24 mouse cellular contexts compared by ENCODE assay signal in genomic region chr12:98528635-98529034, GRCm38 (mm10). TPM values are rescaled to one million over a fixed set of nuclear protein-coding genes. Genes with fewer than 3 reads are reported as not detected.
DNase-seq lines count a peak whose midpoint lies in the region; ATAC-seq and TF ChIP-seq lines count a peak whose summit lies in the region.
"Had no signal": no experiment of that assay in that cellular context is flagged by ENCODE, and none has a peak within 500 bp of the region (broad histone marks: within the 10 kb centered on the region; RNA-seq: fewer than 3 reads in every experiment).

No protein-coding gene starts in this region.

- intact Hi-C loops in heart, postnatal 36 days (cut with DNase I): no loop called here

- no peaks in the 10 kb centered on the region for H3K79me2 ChIP-seq in liver, adult 2 months (ENCODE audit: control insufficient read depth, insufficient read depth, low read length)

- no peak overlapping the region for H3K4me3 ChIP-seq in liver, adult 2 months (ENCODE audit: insufficient read depth, low read depth, low read length)
- no peak overlapping the region for H3K4me3 ChIP-seq in liver, postnatal 0 days (ENCODE audit: low read depth, low read length)
- H3K4me3 ChIP-seq in small intestine, adult 2 months (ENCODE audit: low read depth, low read length): peak overlapping the region; percentile 64
- H3K4me3 ChIP-seq: embryonic facial prominence, embryonic 15.5 days; erythroblast, embryonic 14.5 days; forebrain, embryonic 10.5 days; forebrain, embryonic 15.5 days had no signal

- TF ChIP-seq POLR2A in liver, adult 2 months (IDR thresholded peaks at IDR 0.05; ENCODE audit: extremely low read depth, insufficient read depth, low read length): no peak
- no peak for TF ChIP-seq POLR2A in small intestine, adult 2 months (IDR thresholded peaks at IDR 0.05; ENCODE audit: low read depth, low read length)

- TF ChIP-seq CTCF in liver, adult 2 months (IDR thresholded peaks at IDR 0.05; ENCODE audit: low read depth, low read length): no peak
- no peak for TF ChIP-seq CTCF in liver, postnatal 0 days (IDR thresholded peaks at IDR 0.05; ENCODE audit: low read depth)
- TF ChIP-seq CTCF in small intestine, adult 2 months (IDR thresholded peaks at IDR 0.05; ENCODE audit: extremely low read depth, insufficient read length, insufficient replicate concordance, low read depth, low read length): no peak

- no peaks in the 10 kb centered on the region for H3K27me3 ChIP-seq in liver, adult 2 months (ENCODE audit: control insufficient read depth, insufficient read depth, low read length)
- H3K27me3 ChIP-seq in liver, postnatal 0 days (ENCODE audit: insufficient read depth, low read length): no peaks in the 10 kb centered on the region
- H3K27me3 ChIP-seq in small intestine, adult 2 months (ENCODE audit: control insufficient read depth, insufficient read depth, low read length): no peaks in the 10 kb centered on the region
- H3K27me3 ChIP-seq: embryonic facial prominence, embryonic 15.5 days; forebrain, embryonic 15.5 days; Patski had no signal

- DNase-seq in heart, adult 11 months: peak; percentile 81
- no peak for DNase-seq in heart, postnatal 36 days
- DNase-seq in liver, adult 2 months (ENCODE audit: extremely low read depth, low read depth, low spot score): peak; percentile 77
- no peak for DNase-seq in liver, postnatal 0 days
- no peak for DNase-seq in layer of hippocampus, postnatal 25 days (ENCODE audit: extremely low spot score in 1 of 2, low spot score in 1 of 2)
- no peak for DNase-seq in ovary, postnatal 14 days (ENCODE audit: low spot score)
- DNase-seq: adrenal gland, postnatal 14 days; cerebellum, adult 18-20 months; cerebellum, adult 9-11 months; embryo, embryonic 11 days; gastrocnemius, postnatal 36 days; heart, adult 18-20 months had no signal

- no peak for TF ChIP-seq EP300 in liver, postnatal 0 days (IDR thresholded peaks at IDR 0.05; ENCODE audit: low read depth)

- H3K27ac ChIP-seq in liver, adult 2 months (replicated peaks; ENCODE audit: insufficient read depth, low read depth, low read length): no peak overlapping the region
- no peak overlapping the region for H3K27ac ChIP-seq in liver, postnatal 0 days (ENCODE audit: low read depth)
- peak overlapping the region; percentile 75 for H3K27ac ChIP-seq in small intestine, adult 2 months (ENCODE audit: insufficient read depth, low read depth, low read length)
- H3K27ac ChIP-seq: embryonic facial prominence, embryonic 15.5 days; forebrain, embryonic 10.5 days; forebrain, embryonic 15.5 days; hindbrain, postnatal 0 days had no signal

- no peak overlapping the region for H3K9ac ChIP-seq in liver, adult 2 months (ENCODE audit: low read depth, low read length)
- H3K9ac ChIP-seq in liver, postnatal 0 days (replicated peaks): no peak overlapping the region
- H3K9ac ChIP-seq: embryonic facial prominence, embryonic 15.5 days; forebrain, embryonic 15.5 days had no signal

- H3K9me3 ChIP-seq in liver, postnatal 0 days (ENCODE audit: low read length): no peaks in the 10 kb centered on the region
- H3K9me3 ChIP-seq: embryonic facial prominence, embryonic 15.5 days; forebrain, embryonic 15.5 days had no signal

- no peak overlapping the region for H3K4me2 ChIP-seq in liver, postnatal 0 days (ENCODE audit: low read depth, low read length)
- H3K4me2 ChIP-seq: embryonic facial prominence, embryonic 15.5 days; forebrain, embryonic 15.5 days; heart, embryonic 11.5 days had no signal

- H3K4me1 ChIP-seq in liver, adult 2 months (ENCODE audit: control insufficient read depth, insufficient read depth, low read length): peaks cover 6% of the 10 kb centered on the region; the same call in 1 of the 2 replicates
- H3K4me1 ChIP-seq in liver, postnatal 0 days (ENCODE audit: insufficient read depth): no peaks in the 10 kb centered on the region
- peaks cover 12% of the 10 kb centered on the region; the same call in 1 of the 2 replicates for H3K4me1 ChIP-seq in small intestine, adult 2 months (ENCODE audit: control insufficient read depth, insufficient read depth, insufficient read length, low read length)
- H3K4me1 ChIP-seq: embryonic facial prominence, embryonic 15.5 days had no signal

- WGBS in liver, adult 2 months: 57% methylated on average over 8 of the region's 8 CpGs
- WGBS in liver, postnatal 0 days (ENCODE audit: insufficient replicate concordance): 83% methylated on average over 8 of the region's 8 CpGs
- WGBS in small intestine, adult 2 months: 38% methylated on average over 8 of the region's 8 CpGs

- ATAC-seq in liver, postnatal 0 days: no peak
- ATAC-seq: activated CD4-positive, CD25-positive, alpha-beta regulatory T cell, adult 4 months; forebrain, embryonic 15.5 days; hindbrain, postnatal 0 days had no signal

- H3K36me3 ChIP-seq in liver, adult 2 months (ENCODE audit: control insufficient read depth, insufficient read depth, low read length): no peaks in the 10 kb centered on the region
- H3K36me3 ChIP-seq in liver, postnatal 0 days (replicated peaks; ENCODE audit: insufficient read depth, low read length): no peaks in the 10 kb centered on the region
- no peaks in the 10 kb centered on the region for H3K36me3 ChIP-seq in small intestine, adult 2 months (ENCODE audit: control insufficient read depth, insufficient read depth, low read length)
- H3K36me3 ChIP-seq: embryonic facial prominence, embryonic 15.5 days had no signal

RNA-seq across cellular contexts. Expression of gene Kcnk10, which starts 49.5 kb away (rescaled TPM):
- total RNA-seq in heart, postnatal 36 days (2021): under 1 TPM in 1 of 2 experiments, not detected in 1; 0.22 TPM
- 1.1 and 1.2 TPM in 2 replicates for total RNA-seq in liver, adult 2 months (2014; rRNA removed)
- 0.49 and 0.65 TPM in 2 replicates for polyA plus RNA-seq in liver, adult 2 months (2012; rRNA removed)
- 0.13 TPM in 1 of 2 replicates, not detected in the other for polyA plus RNA-seq in liver, postnatal 0 days (2015; fragmentation: Nextera tagmentation; extraction: Ambion mirVana)
- polyA plus RNA-seq in small intestine, adult 2 months (2012; rRNA removed): 0.32 and 1.5 TPM in 2 replicates
- 10 to 100 TPM; 15.2 to 18.3 TPM for total RNA-seq in layer of hippocampus, postnatal 25 days (2021)
- total RNA-seq: gastrocnemius, adult 8-10 months; gastrocnemius, postnatal 36 days; heart, postnatal 25 days had no signal
- polyA plus RNA-seq: C2C12; erythroblast, embryonic 14.5 days had no signal

Comparison
In these comparisons a context has a peak if more than half of its experiments do, and no peak if none do; other contexts are left out.
1. DNase-seq: peak in heart, adult 11 months (single experiment) and liver, adult 2 months (single experiment); none in heart, postnatal 36 days (0 of 2), liver, postnatal 0 days (single experiment), layer of hippocampus, postnatal 25 days (0 of 2) and ovary, postnatal 14 days (single experiment).